Mouse (Mus musculus) myocyte (in vitro differentiated cells): Measurements from ENCODE around the gene Camsap2. TPM values are rescaled to one million over a fixed set of nuclear protein-coding genes. Genes with fewer than 3 reads are reported as not detected.

Experiments used
- H3K27me3 ChIP-seq: one replicate; pipeline ENCODE4 v1.6.1; 2011; ENCODE audit not compliant: control insufficient read depth, insufficient read depth, insufficient read length
- H3K36me3 ChIP-seq: one replicate; pipeline ENCODE4 v1.6.1; 2011; ENCODE audit not compliant: control insufficient read depth, insufficient read depth
- H3K4me2 ChIP-seq: one replicate; pipeline ENCODE4 v1.6.1; 2011; ENCODE audit warnings: low read depth, control low read depth
- H3K4me3 ChIP-seq: one replicate; pipeline ENCODE4 v1.5.1; 2011; ENCODE audit warnings: mild to moderate bottlenecking, control low read depth, moderate library complexity
- H3K79me2 ChIP-seq: one replicate; pipeline ENCODE4 v1.6.1; 2011; ENCODE audit not compliant: control insufficient read depth, insufficient read depth
- H3ac ChIP-seq: one replicate; pipeline ENCODE4 v1.6.1; 2011; ENCODE audit not compliant: control insufficient read depth, insufficient read length
- CEBPB ChIP-seq: IDR thresholded peaks from 2 replicates; pipeline ENCODE4 v1.6.1; 2011; ENCODE audit warnings: mild to moderate bottlenecking, moderate library complexity; ENCODE audit not compliant: poor library complexity, insufficient read depth, severe bottlenecking
- E2F4 ChIP-seq: IDR thresholded peaks from one replicate; pipeline ENCODE4 v1.6.1; 2011; ENCODE audit warnings: mild to moderate bottlenecking, control low read depth, moderate library complexity; ENCODE audit not compliant: insufficient read depth
- MAX ChIP-seq: IDR thresholded peaks from one replicate; pipeline ENCODE4 v1.6.1; 2011; ENCODE audit warnings: low read depth, mild to moderate bottlenecking, control low read depth
- MYOD1 ChIP-seq, 3 experiments: IDR thresholded peaks; one replicate each; pipeline ENCODE4 v1.6.1; 2011; ENCODE audit warnings: control low read depth in 2 of 3, low read depth in 2 of 3, mild to moderate bottlenecking in 2 of 3, moderate library complexity in 1 of 3; ENCODE audit not compliant: insufficient read length in 2 of 3, control insufficient read depth in 1 of 3
- MYOG ChIP-seq, 3 experiments: IDR thresholded peaks; one replicate each; pipeline ENCODE4 v1.6.1; 2011; ENCODE audit warnings: control low read depth in 2 of 3, low read depth in 2 of 3, mild to moderate bottlenecking in 2 of 3; ENCODE audit not compliant: insufficient read length in 2 of 3, control insufficient read depth in 1 of 3, insufficient read depth in 1 of 3
- POLR2A ChIP-seq: IDR thresholded peaks from one replicate; pipeline ENCODE4 v1.6.1; 2011; ENCODE audit warnings: low read depth, mild to moderate bottlenecking, control low read depth, moderate library complexity; ENCODE audit not compliant: insufficient read length
- POLR2AphosphoS2 ChIP-seq: IDR thresholded peaks from one replicate; pipeline ENCODE4 v1.6.1; 2011; ENCODE audit warnings: low read depth, control low read depth; ENCODE audit not compliant: insufficient read length
- REST ChIP-seq: IDR thresholded peaks from one replicate; pipeline ENCODE4 v1.6.1; 2011; ENCODE audit warnings: mild to moderate bottlenecking, control low read depth, moderate library complexity; ENCODE audit not compliant: insufficient read depth, insufficient read length
- SRF ChIP-seq: IDR thresholded peaks from one replicate; pipeline ENCODE4 v1.6.1; 2011; ENCODE audit warnings: low read depth; ENCODE audit not compliant: control insufficient read depth, insufficient read length
- TCF12 ChIP-seq: IDR thresholded peaks from one replicate; pipeline ENCODE4 v1.6.1; 2011; ENCODE audit warnings: mild to moderate bottlenecking, control low read depth; ENCODE audit not compliant: poor library complexity, insufficient read depth, severe bottlenecking
- TCF3 ChIP-seq: IDR thresholded peaks from one replicate; pipeline ENCODE4 v1.6.1; 2011; ENCODE audit warnings: low read depth, control low read depth; ENCODE audit not compliant: insufficient read length
- USF1 ChIP-seq: IDR thresholded peaks from one replicate; pipeline ENCODE4 v1.6.1; 2011; ENCODE audit warnings: low read depth, mild to moderate bottlenecking, control low read depth, moderate library complexity
- polyA plus RNA-seq: library from polyadenylated mRNA; unstranded; fragments of >200 nt; fragmentation: generic; extraction: Trizol; gene quantifications from one replicate; pipeline ENCODE4 v1.2.1, GENCODE M21; 2012; ENCODE audit warnings: missing spikeins

Gene Camsap2
- polyA plus RNA-seq, 1 experiment, result 6.8 TPM

- TF ChIP-seq POLR2AphosphoS2, result no peak
- Histone ChIP-seq H3K4me3 (peak overlapping the region; percentile 80), H3K79me2 (peaks cover 38% of the 10 kb centered on the region), H3K36me3 (no peaks in the 10 kb centered on the region), H3K4me2 (peak overlapping the region; percentile 93), H3ac (peak overlapping the region; percentile 94), H3K27me3 (no peaks in the 10 kb centered on the region)
Observed at GRCm38 (mm10) chr1:136346373-136347035, 600 bp upstream of the Camsap2 start.

GRCm38 (mm10) chr1:136344768-136345453, 993 bp downstream of the Camsap2 start:
- H3K4me3 ChIP-seq, result peak overlapping the region; percentile 80
- H3ac ChIP-seq, result peak overlapping the region; percentile 94
- peaks cover 54% of the 10 kb centered on the region for H3K79me2 ChIP-seq
- no peaks in the 10 kb centered on the region for H3K36me3 ChIP-seq
- no peaks in the 10 kb centered on the region for H3K27me3 ChIP-seq
- TF ChIP-seq CEBPB, result no peak
- no peak for TF ChIP-seq TCF12
- TF ChIP-seq USF1, result no peak
- TF ChIP-seq TCF3, result no peak
- no peak for TF ChIP-seq POLR2AphosphoS2
- TF ChIP-seq MYOG (IDR thresholded peaks at IDR 0.05; ENCODE audit: control insufficient read depth in 1 of 3, insufficient read depth in 1 of 3, insufficient read length in 2 of 3, low read depth in 2 of 3), result no peak
- TF ChIP-seq MYOD1 (IDR thresholded peaks at IDR 0.05; ENCODE audit: control insufficient read depth in 1 of 3, insufficient read length in 2 of 3, low read depth in 2 of 3), result no peak
- no peak for TF ChIP-seq POLR2A
- TF ChIP-seq SRF, result no peak
- no peak for TF ChIP-seq REST
- no peak for TF ChIP-seq MAX
- no peak for TF ChIP-seq E2F4
- H3K4me2 ChIP-seq, result peak overlapping the region; percentile 74

- Histone ChIP-seq H3K4me3 (peak overlapping the region; percentile 80), H3K79me2 (peaks cover 61% of the 10 kb centered on the region), H3K36me3 (no peaks in the 10 kb centered on the region), H3ac (no peak overlapping the region), H3K4me2 (peak overlapping the region; percentile 74), H3K27me3 (no peaks in the 10 kb centered on the region)
- no peak for TF ChIP-seq MYOG (IDR thresholded peaks at IDR 0.05; ENCODE audit: control insufficient read depth in 1 of 3, insufficient read depth in 1 of 3, insufficient read length in 2 of 3, low read depth in 2 of 3)
- TF ChIP-seq POLR2A, result no peak
Observed at GRCm38 (mm10) chr1:136344281-136344680, 1.6 kb downstream of the Camsap2 start.

- H3K4me3 ChIP-seq, result peak overlapping the region; percentile 80
- H3K27me3 ChIP-seq, result no peaks in the 10 kb centered on the region
- TF ChIP-seq E2F4 (no peak), MAX (no peak), SRF (no peak), CEBPB (no peak), POLR2AphosphoS2 (no peak), POLR2A (no peak), TCF12 (no peak), REST (no peak), MYOG (IDR thresholded peaks at IDR 0.05; ENCODE audit: control insufficient read depth in 1 of 3, insufficient read depth in 1 of 3, insufficient read length in 2 of 3, low read depth in 2 of 3) (no peak), TCF3 (no peak), USF1 (no peak), MYOD1 (IDR thresholded peaks at IDR 0.05; ENCODE audit: control insufficient read depth in 1 of 3, insufficient read length in 2 of 3, low read depth in 2 of 3) (no peak)
Observed at GRCm38 (mm10) chr1:136343727-136344126, 2.2 kb downstream of the Camsap2 start.

GRCm38 (mm10) chr1:136340541-136340940, 5.4 kb downstream of the Camsap2 start:
- TF ChIP-seq SRF (no peak), CEBPB (no peak), MYOG (IDR thresholded peaks at IDR 0.05; ENCODE audit: control insufficient read depth in 1 of 3, insufficient read depth in 1 of 3, insufficient read length in 2 of 3, low read depth in 2 of 3) (no peak), MAX (no peak), MYOD1 (IDR thresholded peaks at IDR 0.05; ENCODE audit: control insufficient read depth in 1 of 3, insufficient read length in 2 of 3, low read depth in 2 of 3) (no peak), TCF3 (no peak), POLR2A (no peak), USF1 (no peak), POLR2AphosphoS2 (no peak), REST (no peak), E2F4 (no peak), TCF12 (no peak)
- Histone ChIP-seq H3K4me2 (no peak overlapping the region), H3K27me3 (no peaks in the 10 kb centered on the region), H3ac (no peak overlapping the region), H3K4me3 (no peak overlapping the region), H3K36me3 (no peaks in the 10 kb centered on the region), H3K79me2 (peaks cover 81% of the 10 kb centered on the region)

More at GRCm38 (mm10) chr1:136343727-136344126, 2.2 kb downstream of the Camsap2 start:
- Histone ChIP-seq H3K4me2 (peak overlapping the region; percentile 74), H3ac (no peak overlapping the region), H3K79me2 (peaks cover 64% of the 10 kb centered on the region), H3K36me3 (no peaks in the 10 kb centered on the region)
